Mouse (Mus musculus): ENCODE measurements around the gene Zfp324. TPM values are rescaled to one million over a fixed set of nuclear protein-coding genes. Genes with fewer than 3 reads are reported as not detected.
A peak's percentile ranks its signal among the peaks of the same experiment; 100 is the strongest.

The Zfp324 gene
- polyA plus RNA-seq, 1 experiment from 2014 or later: 8.3 TPM

DNA sequence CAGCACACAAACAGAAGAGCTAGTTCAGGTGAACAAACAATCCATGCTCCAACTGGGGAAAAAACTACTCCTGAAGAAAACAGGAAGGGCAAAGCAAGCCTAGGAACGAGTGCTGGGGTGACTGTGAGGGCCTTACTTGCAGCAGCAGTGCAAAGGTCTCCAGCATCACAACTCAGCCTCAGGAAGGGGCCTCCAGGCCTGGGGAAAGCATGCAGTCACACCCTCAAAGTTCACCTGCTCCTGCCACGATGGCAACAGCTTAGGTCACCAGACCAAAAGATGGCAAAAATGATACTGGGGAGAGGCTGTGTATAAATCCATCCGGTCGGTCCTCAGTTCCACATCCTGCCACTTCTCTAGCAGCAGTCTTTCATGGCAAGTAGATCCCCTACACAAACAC lies 6.7 kb upstream of the Zfp324 start:
- Histone ChIP-seq H3K4me3 (replicated peaks; ENCODE audit: low read length) (no peak overlapping the region), H3K9ac (ENCODE audit: low read length) (no peak overlapping the region), H3K27ac (ENCODE audit: low read length) (no peak overlapping the region), H3K4me1 (ENCODE audit: control insufficient read depth, insufficient read depth, low read length) (no peaks in the 10 kb centered on the region), H3K4me2 (ENCODE audit: low read depth, low read length) (no peak overlapping the region), H3K27me3 (ENCODE audit: control insufficient read depth, insufficient read depth, low read length) (no peaks in the 10 kb centered on the region), H3K36me3 (ENCODE audit: control insufficient read depth, insufficient read depth, low read length) (no peaks in the 10 kb centered on the region), H3K9me3 (replicated peaks; ENCODE audit: control insufficient read depth, low read length) (no peaks in the 10 kb centered on the region)
- no peak for ATAC-seq (ENCODE audit: insufficient read depth, low FRiP score)
- 70% methylated on average over 4 of the region's 4 CpGs for WGBS

DNA sequence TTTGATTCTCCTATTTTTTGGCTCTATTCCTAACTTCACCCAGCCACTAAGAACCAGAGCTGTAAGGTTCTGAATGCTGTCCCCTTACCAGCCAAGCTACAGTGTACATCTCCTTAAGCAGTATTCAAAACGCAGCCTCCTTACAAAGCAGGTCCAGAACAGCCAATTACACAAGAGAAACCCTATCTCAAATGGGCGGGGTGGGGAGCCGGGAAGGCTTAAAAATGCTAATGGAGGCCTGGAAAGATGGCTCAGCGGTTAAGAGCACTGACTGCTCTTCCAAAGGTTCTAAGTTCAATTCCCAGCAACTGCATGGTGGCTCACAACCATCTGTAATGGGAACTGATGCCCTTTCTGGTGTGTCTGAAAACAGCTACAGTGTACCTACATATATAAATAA lies 5.9 kb upstream of the Zfp324 start:
- Histone ChIP-seq H3K27ac (ENCODE audit: low read length) (no peak overlapping the region), H3K9ac (ENCODE audit: low read length) (no peak overlapping the region), H3K9me3 (replicated peaks; ENCODE audit: control insufficient read depth, low read length) (no peaks in the 10 kb centered on the region), H3K36me3 (ENCODE audit: control insufficient read depth, insufficient read depth, low read length) (no peaks in the 10 kb centered on the region), H3K4me2 (ENCODE audit: low read depth, low read length) (no peak overlapping the region), H3K4me3 (replicated peaks; ENCODE audit: low read length) (no peak overlapping the region), H3K27me3 (ENCODE audit: control insufficient read depth, insufficient read depth, low read length) (no peaks in the 10 kb centered on the region), H3K4me1 (ENCODE audit: control insufficient read depth, insufficient read depth, low read length) (no peaks in the 10 kb centered on the region)
- WGBS: 30% methylated on average over 4 of the region's 4 CpGs
- ATAC-seq (ENCODE audit: insufficient read depth, low FRiP score): no peak

DNA sequence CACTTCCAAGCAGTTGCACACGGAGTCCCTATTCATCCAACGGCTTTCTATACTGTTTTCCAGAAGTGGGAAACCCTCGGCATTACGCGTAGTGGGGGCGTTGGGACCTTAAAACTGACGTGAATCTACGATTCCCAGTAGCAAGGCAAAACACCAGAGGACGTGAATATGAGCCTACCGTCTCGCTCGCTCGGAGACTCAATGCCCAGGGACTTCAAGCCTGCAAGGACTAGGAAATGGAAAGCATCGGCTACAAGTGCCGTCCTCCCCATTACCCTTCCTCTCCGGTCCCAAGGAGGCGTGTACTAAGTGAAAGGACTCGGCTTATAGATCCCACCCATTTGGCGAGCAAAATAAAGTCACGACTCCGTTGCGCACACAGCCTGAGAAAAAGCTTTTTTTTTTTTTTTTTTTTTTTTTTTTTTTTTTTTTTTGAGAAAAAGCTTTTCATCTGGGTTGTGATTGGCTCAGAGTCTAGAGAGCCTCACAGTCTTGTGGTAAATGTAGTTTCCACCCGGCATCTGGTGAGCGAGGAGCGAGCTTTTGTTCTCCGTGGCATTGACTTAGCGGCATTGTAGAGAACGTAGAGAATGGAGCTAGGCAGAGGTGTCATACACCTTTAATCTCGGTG lies 4.0 kb upstream of the Zfp324 start:
- 2% methylated on average over 29 of the region's 29 CpGs for WGBS

DNA sequence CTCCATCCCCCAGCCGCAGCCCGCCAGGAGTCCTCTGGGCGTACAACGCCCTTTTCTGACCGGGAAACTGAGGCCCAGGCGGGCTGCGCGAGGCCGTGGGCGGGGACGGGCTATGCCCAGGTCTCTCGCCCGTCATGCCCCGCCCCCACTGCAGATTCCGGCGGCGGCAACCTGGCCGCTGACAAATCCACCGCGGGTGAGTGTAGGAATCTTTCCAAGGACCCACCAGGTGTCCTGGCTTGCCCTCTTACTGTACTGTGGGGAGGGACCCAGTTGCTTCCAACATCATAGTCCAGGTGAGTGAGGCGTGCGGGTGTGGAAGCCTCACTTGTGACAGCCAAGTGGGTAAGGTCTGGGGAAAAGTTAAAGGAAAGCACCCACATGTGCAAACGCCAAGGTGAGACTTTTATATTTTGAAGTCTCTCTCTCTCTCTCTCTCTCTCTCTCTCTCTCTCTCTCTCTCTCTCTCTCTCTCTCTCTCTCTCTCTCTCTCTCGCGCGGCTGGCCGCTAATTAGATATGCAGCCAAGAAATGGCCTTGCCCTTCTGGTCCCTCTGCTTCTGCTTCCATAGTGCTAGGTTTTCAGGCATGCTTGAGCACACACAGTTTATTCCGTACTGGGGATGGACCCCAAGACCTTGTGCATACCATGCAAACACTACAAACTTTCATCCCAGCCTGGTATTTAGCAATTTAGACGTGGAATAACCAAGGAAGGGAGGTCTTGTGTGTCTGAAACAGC lies 637 bp downstream of the Zfp324 start:
- H3K27ac ChIP-seq (ENCODE audit: low read length): peak overlapping the region; percentile 89
- H3K36me3 ChIP-seq (ENCODE audit: control insufficient read depth, insufficient read depth, low read length): peaks cover 18% of the 10 kb centered on the region; the same call in 1 of the 2 replicates
- peak overlapping the region; percentile 92 for H3K4me2 ChIP-seq (ENCODE audit: low read depth, low read length)
- peak; percentile 68 for ATAC-seq (ENCODE audit: insufficient read depth, low FRiP score)
- WGBS: under 1% methylated on average over 29 of the region's 29 CpGs
- H3K27me3 ChIP-seq (ENCODE audit: control insufficient read depth, insufficient read depth, low read length): no peaks in the 10 kb centered on the region
- no peaks in the 10 kb centered on the region for H3K9me3 ChIP-seq (replicated peaks; ENCODE audit: control insufficient read depth, low read length)
- peak overlapping the region; percentile 78 for H3K4me3 ChIP-seq (replicated peaks; ENCODE audit: low read length)
- peak overlapping the region; percentile 96 for H3K9ac ChIP-seq (ENCODE audit: low read length)
- H3K4me1 ChIP-seq (ENCODE audit: control insufficient read depth, insufficient read depth, low read length): peaks cover 13% of the 10 kb centered on the region

More for the DNA sequence above, 4.0 kb upstream of the Zfp324 start:
- Histone ChIP-seq H3K4me2 (ENCODE audit: low read depth, low read length) (peak overlapping the region; percentile 63), H3K4me1 (ENCODE audit: control insufficient read depth, insufficient read depth, low read length) (peaks cover 7% of the 10 kb centered on the region), H3K36me3 (ENCODE audit: control insufficient read depth, insufficient read depth, low read length) (no peaks in the 10 kb centered on the region), H3K27me3 (ENCODE audit: control insufficient read depth, insufficient read depth, low read length) (no peaks in the 10 kb centered on the region), H3K9me3 (replicated peaks; ENCODE audit: control insufficient read depth, low read length) (no peaks in the 10 kb centered on the region), H3K4me3 (replicated peaks; ENCODE audit: low read length) (peak overlapping the region; percentile 53), H3K9ac (ENCODE audit: low read length) (peak overlapping the region; percentile 69), H3K27ac (ENCODE audit: low read length) (peak overlapping the region; percentile 81)
- peak; percentile 76; the same call in 1 of the 2 replicates for ATAC-seq (ENCODE audit: insufficient read depth, low FRiP score)

DNA sequence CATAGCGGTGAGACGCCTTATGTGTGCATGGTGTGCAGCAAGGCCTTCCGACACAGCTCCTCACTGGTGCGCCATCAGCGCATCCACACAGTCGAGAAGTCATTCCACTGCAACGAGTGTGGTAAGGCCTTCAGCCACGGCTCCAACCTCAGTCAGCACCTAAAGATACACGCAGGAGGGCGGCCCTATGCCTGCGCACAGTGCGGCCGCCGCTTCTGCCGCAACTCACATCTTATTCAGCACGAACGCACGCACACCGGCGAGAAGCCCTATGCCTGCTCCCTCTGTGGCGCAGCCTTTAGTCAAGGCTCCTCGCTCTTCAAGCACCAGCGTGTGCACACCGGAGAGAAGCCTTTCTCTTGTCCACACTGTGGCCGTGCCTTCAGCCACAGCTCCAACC lies 5.3 kb downstream of the Zfp324 start:
- no peaks in the 10 kb centered on the region for H3K9me3 ChIP-seq (replicated peaks; ENCODE audit: control insufficient read depth, low read length)
- H3K4me3 ChIP-seq (replicated peaks; ENCODE audit: low read length): no peak overlapping the region
- WGBS: 94% methylated on average over 25 of the region's 25 CpGs
- no peak overlapping the region for H3K27ac ChIP-seq (ENCODE audit: low read length)
- no peak for ATAC-seq (ENCODE audit: insufficient read depth, low FRiP score)
- no peak overlapping the region for H3K4me2 ChIP-seq (ENCODE audit: low read depth, low read length)
- peaks cover 23% of the 10 kb centered on the region; the same call in 1 of the 2 replicates for H3K36me3 ChIP-seq (ENCODE audit: control insufficient read depth, insufficient read depth, low read length)
- peaks cover 8% of the 10 kb centered on the region for H3K4me1 ChIP-seq (ENCODE audit: control insufficient read depth, insufficient read depth, low read length)
- H3K9ac ChIP-seq (ENCODE audit: low read length): no peak overlapping the region
- H3K27me3 ChIP-seq (ENCODE audit: control insufficient read depth, insufficient read depth, low read length): no peaks in the 10 kb centered on the region

DNA sequence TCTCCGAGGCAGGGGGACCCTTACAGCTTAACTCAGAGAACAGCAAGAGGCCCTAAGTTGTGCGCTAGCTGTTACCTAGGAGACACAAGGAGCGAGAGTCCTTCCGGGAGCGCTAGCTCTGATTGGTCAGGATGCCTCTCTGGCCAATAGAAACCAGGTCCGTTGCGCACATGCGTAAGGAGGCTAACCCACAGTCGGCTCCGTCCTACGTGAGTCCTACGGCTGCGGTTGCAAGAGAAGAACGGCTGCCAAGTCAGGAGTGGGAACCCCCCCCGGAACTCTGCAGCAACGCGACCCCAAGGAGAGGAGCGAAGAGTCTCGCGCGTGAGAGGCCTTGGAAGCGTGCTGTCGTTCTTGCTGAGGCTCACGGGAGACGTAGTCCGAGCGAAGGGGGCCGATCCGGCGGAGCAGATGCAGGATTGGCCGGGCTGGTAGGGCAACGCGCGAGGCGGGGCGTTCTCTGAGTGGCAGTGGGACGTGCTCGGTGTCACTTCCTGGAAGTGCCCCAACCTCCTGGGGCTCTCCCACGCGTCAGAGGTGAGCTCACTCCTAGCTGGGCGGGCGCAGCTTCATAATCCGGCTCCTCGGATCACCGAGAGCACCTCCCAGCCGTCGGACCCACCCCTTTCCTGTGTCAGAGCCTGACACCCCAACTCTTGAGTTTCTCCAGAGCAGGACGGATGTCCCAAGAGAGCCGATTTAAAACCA lies 12.2 kb downstream of the Zfp324 start, which contains the start of gene Zfp446:
Zfp446 (plus strand) TSS at position 167 of the 708 bp plus-strand sequence.
- no peaks in the 10 kb centered on the region for H3K9me3 ChIP-seq (replicated peaks; ENCODE audit: control insufficient read depth, low read length)
- H3K4me3 ChIP-seq (replicated peaks; ENCODE audit: low read length): peak within 1 kb of the TSS; percentile 74
- peak within 1 kb of the TSS; percentile 70 for H3K4me2 ChIP-seq (ENCODE audit: low read depth, low read length)
- H3K36me3 ChIP-seq (ENCODE audit: control insufficient read depth, insufficient read depth, low read length): no peaks in the 10 kb centered on the region
- WGBS: under 1% methylated on average over 49 of the region's 49 CpGs
- H3K9ac ChIP-seq (ENCODE audit: low read length): peak within 1 kb of the TSS; percentile 85
- H3K27ac ChIP-seq (ENCODE audit: low read length): peak within 1 kb of the TSS; percentile 97
- peaks cover 8% of the 10 kb centered on the region for H3K4me1 ChIP-seq (ENCODE audit: control insufficient read depth, insufficient read depth, low read length)
- no peaks in the 10 kb centered on the region for H3K27me3 ChIP-seq (ENCODE audit: control insufficient read depth, insufficient read depth, low read length)
- peak; percentile 98 for ATAC-seq (ENCODE audit: insufficient read depth, low FRiP score)

DNA sequence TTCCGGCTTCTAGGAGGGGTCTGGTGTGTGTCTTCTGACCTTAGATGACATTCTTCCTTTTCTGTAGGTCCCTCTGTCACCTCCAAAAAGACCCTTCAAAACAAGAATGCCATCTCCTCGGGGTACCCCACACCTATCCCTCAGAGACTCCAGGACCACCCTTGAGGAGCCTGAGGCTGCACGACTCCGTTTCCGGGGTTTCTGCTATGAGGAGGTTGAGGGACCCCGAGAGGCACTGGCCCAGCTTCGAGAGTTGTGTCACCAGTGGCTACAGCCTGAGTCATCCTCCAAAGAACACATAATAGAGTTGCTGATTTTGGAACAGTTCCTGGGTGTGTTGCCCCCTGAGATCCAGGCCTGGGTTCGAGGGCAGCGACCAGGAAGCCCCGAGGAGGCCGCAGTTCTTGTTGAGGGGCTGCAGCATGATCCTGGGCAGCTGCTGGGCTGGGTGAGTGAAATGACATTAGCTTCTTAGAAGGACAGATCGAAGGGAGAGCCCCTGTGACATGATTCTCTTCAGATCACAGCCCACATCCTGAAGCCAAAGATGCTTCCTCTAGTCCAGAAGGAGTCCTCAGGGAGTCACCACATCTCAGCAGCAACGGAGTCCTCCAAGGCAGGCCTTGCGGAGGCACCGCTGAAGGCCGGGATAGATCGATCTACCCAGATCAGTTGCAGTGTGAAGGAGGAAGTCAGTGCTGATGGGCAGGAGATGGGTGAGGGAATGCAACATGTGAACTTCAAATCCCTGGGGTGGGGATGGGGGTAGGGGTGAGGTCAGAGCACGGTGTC lies 13.5 kb downstream of the Zfp324 start:
- H3K27ac ChIP-seq (ENCODE audit: low read length): peak overlapping the region; percentile 91

DNA sequence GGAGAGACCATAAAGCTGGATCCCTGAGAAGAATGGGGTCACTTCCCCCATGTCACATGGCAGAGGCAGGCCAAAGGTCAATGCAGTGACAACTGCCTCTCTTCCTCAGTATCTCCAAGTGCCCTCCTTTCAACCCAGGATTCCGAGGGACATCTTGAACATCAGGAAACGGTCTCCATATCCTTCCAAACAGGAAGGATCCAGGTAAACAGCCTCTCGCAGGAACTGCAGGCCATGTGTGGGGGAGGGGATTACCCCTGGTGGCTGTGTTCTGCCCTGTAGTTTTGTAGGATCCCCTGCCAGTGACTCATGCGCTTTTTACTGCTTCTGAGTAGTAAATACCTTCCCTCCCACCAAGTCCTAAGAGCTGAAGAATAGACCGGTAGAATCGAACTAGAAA lies 14.1 kb downstream of the Zfp324 start:
- 62% methylated on average over 6 of the region's 6 CpGs for WGBS
- ATAC-seq (ENCODE audit: insufficient read depth, low FRiP score): no peak
- no peaks in the 10 kb centered on the region for H3K36me3 ChIP-seq (ENCODE audit: control insufficient read depth, insufficient read depth, low read length)
- no peaks in the 10 kb centered on the region for H3K27me3 ChIP-seq (ENCODE audit: control insufficient read depth, insufficient read depth, low read length)
- H3K4me3 ChIP-seq (replicated peaks; ENCODE audit: low read length): no peak overlapping the region
- no peak overlapping the region for H3K27ac ChIP-seq (ENCODE audit: low read length)
- no peak overlapping the region for H3K9ac ChIP-seq (ENCODE audit: low read length)
- no peaks in the 10 kb centered on the region for H3K9me3 ChIP-seq (replicated peaks; ENCODE audit: control insufficient read depth, low read length)
- no peak overlapping the region for H3K4me2 ChIP-seq (ENCODE audit: low read depth, low read length)
- peaks cover 8% of the 10 kb centered on the region for H3K4me1 ChIP-seq (ENCODE audit: control insufficient read depth, insufficient read depth, low read length)

More for the DNA sequence above, 13.5 kb downstream of the Zfp324 start:
- WGBS: 83% methylated on average over 18 of the region's 18 CpGs
- no peaks in the 10 kb centered on the region for H3K36me3 ChIP-seq (ENCODE audit: control insufficient read depth, insufficient read depth, low read length)
- H3K4me2 ChIP-seq (ENCODE audit: low read depth, low read length): peak overlapping the region; percentile 65
- H3K9ac ChIP-seq (ENCODE audit: low read length): peak overlapping the region; percentile 81; the same call in 1 of the 2 replicates
- no peak overlapping the region for H3K4me3 ChIP-seq (replicated peaks; ENCODE audit: low read length)
- peaks cover 8% of the 10 kb centered on the region for H3K4me1 ChIP-seq (ENCODE audit: control insufficient read depth, insufficient read depth, low read length)
- no peaks in the 10 kb centered on the region for H3K9me3 ChIP-seq (replicated peaks; ENCODE audit: control insufficient read depth, low read length)
- ATAC-seq (ENCODE audit: insufficient read depth, low FRiP score): no peak
- no peaks in the 10 kb centered on the region for H3K27me3 ChIP-seq (ENCODE audit: control insufficient read depth, insufficient read depth, low read length)

All from stomach, embryonic 16.5 days (tissue).